9 mouse cellular contexts compared by ENCODE assay signal in genomic region chr3:84595677-84596234, GRCm38 (mm10). TPM values are rescaled to one million over a fixed set of nuclear protein-coding genes. Genes with fewer than 3 reads are reported as not detected.
A peak's percentile ranks its signal among the peaks of the same experiment; 100 is the strongest.
DNase-seq lines count a peak whose midpoint lies in the region; ATAC-seq and TF ChIP-seq lines count a peak whose summit lies in the region.
"Had no signal": no experiment of that assay in that cellular context is flagged by ENCODE, and none has a peak within 500 bp of the region (broad histone marks: within the 10 kb centered on the region; RNA-seq: fewer than 3 reads in every experiment).

No protein-coding gene starts in this region.

- H3K4me3 ChIP-seq in gastrocnemius, adult 2 months: peak overlapping the region; percentile 71
- H3K4me3 ChIP-seq in lung, postnatal 0 days (ENCODE audit: low read depth, low read length): peak overlapping the region; percentile 35; the same call in 1 of the 2 replicates
- peak overlapping the region; percentile 44; the same call in 1 of the 2 replicates for H3K4me3 ChIP-seq in liver, embryonic 15.5 days (replicated peaks)
- H3K4me3 ChIP-seq in stomach, postnatal 0 days (ENCODE audit: low read depth, low read length): no peak overlapping the region; the same call in 1 of the 2 replicates

- H3K4me1 ChIP-seq in lung, postnatal 0 days (ENCODE audit: insufficient read depth, low read depth, low read length): 0 out of 2 replicates have a peak, but pooled peaks cover 4% of the 10 kb centered on the region
- no peaks in the 10 kb centered on the region for H3K4me1 ChIP-seq in liver, embryonic 15.5 days (replicated peaks)
- H3K4me1 ChIP-seq in stomach, postnatal 0 days (replicated peaks; ENCODE audit: control insufficient read depth, insufficient read depth): no peaks in the 10 kb centered on the region

- no peak for ATAC-seq in lung, postnatal 0 days
- ATAC-seq in liver, embryonic 15.5 days (ENCODE audit: insufficient read depth): no peak
- no peak for ATAC-seq in stomach, postnatal 0 days (ENCODE audit: low FRiP score, low TSS enrichment)

- no peaks in the 10 kb centered on the region for H3K36me3 ChIP-seq in lung, postnatal 0 days (ENCODE audit: insufficient read depth, low read length)
- no peaks in the 10 kb centered on the region for H3K36me3 ChIP-seq in liver, embryonic 15.5 days (replicated peaks)
- H3K36me3 ChIP-seq in stomach, postnatal 0 days (ENCODE audit: control insufficient read depth, insufficient read depth, low read length): no peaks in the 10 kb centered on the region

- TF ChIP-seq CTCF in gastrocnemius, adult 2 months (IDR thresholded peaks at IDR 0.05): no peak
- no peak for TF ChIP-seq CTCF in lung, postnatal 0 days (IDR thresholded peaks at IDR 0.05)
- no peak for TF ChIP-seq CTCF in stomach, postnatal 0 days (IDR thresholded peaks at IDR 0.05; ENCODE audit: low read depth)

- H3K27me3 ChIP-seq in lung, postnatal 0 days (replicated peaks; ENCODE audit: insufficient read depth, low read length): no peaks in the 10 kb centered on the region
- H3K27me3 ChIP-seq in liver, embryonic 15.5 days: peaks cover 47% of the 10 kb centered on the region
- no peaks in the 10 kb centered on the region for H3K27me3 ChIP-seq in stomach, postnatal 0 days (ENCODE audit: control insufficient read depth, insufficient read depth, low read length)

- DNase-seq in gastrocnemius, adult 2 months: no peak
- no peak for DNase-seq in gastrocnemius, postnatal 14 days
- no peak for DNase-seq in lung, postnatal 0 days (ENCODE audit: low spot score)
- no peak for DNase-seq in lung, postnatal 14 days
- DNase-seq in stomach, postnatal 0 days (ENCODE audit: low spot score): no peak
- no peak for DNase-seq in ovary, postnatal 10 days (ENCODE audit: low spot score)
- no peak for DNase-seq in layer of hippocampus, adult 9-11 months
- DNase-seq: cerebellum, adult 9-10 months had no signal

- 42% methylated on average over 5 of the region's 5 CpGs for WGBS in lung, postnatal 0 days
- WGBS in liver, embryonic 15.5 days (ENCODE audit: insufficient replicate concordance): 30% methylated on average over 5 of the region's 5 CpGs
- WGBS in stomach, postnatal 0 days: 37% methylated on average over 5 of the region's 5 CpGs

- no peaks in the 10 kb centered on the region for H3K9me3 ChIP-seq in lung, postnatal 0 days (ENCODE audit: low read length)
- H3K9me3 ChIP-seq in liver, embryonic 15.5 days (replicated peaks): no peaks in the 10 kb centered on the region
- no peaks in the 10 kb centered on the region for H3K9me3 ChIP-seq in stomach, postnatal 0 days (ENCODE audit: control insufficient read depth, low read length)

- H3K27ac ChIP-seq in gastrocnemius, adult 2 months: no peak overlapping the region
- H3K27ac ChIP-seq in lung, postnatal 0 days (ENCODE audit: low read length): no peak overlapping the region
- no peak overlapping the region for H3K27ac ChIP-seq in liver, embryonic 15.5 days (replicated peaks)
- H3K27ac ChIP-seq in stomach, postnatal 0 days (replicated peaks): no peak overlapping the region

- TF ChIP-seq EP300 in lung, postnatal 0 days (IDR thresholded peaks at IDR 0.05): no peak
- no peak for TF ChIP-seq EP300 in stomach, postnatal 0 days (optimal IDR thresholded peaks at IDR 0.05)

- peak overlapping the region; percentile 64; the same call in 1 of the 2 replicates for H3K4me2 ChIP-seq in lung, postnatal 0 days (replicated peaks; ENCODE audit: low read depth, low read length)
- peak overlapping the region; percentile 62 for H3K4me2 ChIP-seq in liver, embryonic 15.5 days
- peak overlapping the region; percentile 52 for H3K4me2 ChIP-seq in stomach, postnatal 0 days (replicated peaks; ENCODE audit: low read depth)

- no peak overlapping the region for H3K9ac ChIP-seq in lung, postnatal 0 days (replicated peaks; ENCODE audit: low read depth)
- H3K9ac ChIP-seq in liver, embryonic 15.5 days: no peak overlapping the region
- no peak overlapping the region for H3K9ac ChIP-seq in stomach, postnatal 0 days (ENCODE audit: low read length)

- intact Hi-C loops in gastrocnemius, adult 2 months (cut with DNase I): no loop called here
- intact Hi-C loops in gastrocnemius, postnatal 14 days (cut with DNase I; ENCODE audit: low total_unique reads): no loop called here

RNA-seq across cellular contexts. Expression of gene Tigd4, which starts 2.4 kb away (rescaled TPM):
- total RNA-seq in gastrocnemius, adult 2 months (2021): 10 to 100 TPM in 1 of 2 experiments, 1 to 10 TPM in 1; 6.0 to 18.3 TPM
- 10 to 100 TPM; 11.1 to 14.2 TPM for total RNA-seq in gastrocnemius, postnatal 14 days (2021)
- polyA plus RNA-seq in lung, postnatal 0 days (2015; fragmentation: Nextera tagmentation; extraction: Ambion mirVana): 0.04 and 0.05 TPM in 2 replicates
- polyA plus RNA-seq in liver, embryonic 15.5 days (2015; fragmentation: Nextera tagmentation; extraction: Ambion mirVana): 0.02 and 0.07 TPM in 2 replicates
- 0.15 and 0.21 TPM in 2 replicates for polyA plus RNA-seq in stomach, postnatal 0 days (2015; fragmentation: Nextera tagmentation; extraction: Ambion mirVana)

RNA-seq across cellular contexts. Expression of gene Arfip1, which starts 13.3 kb away (rescaled TPM):
- total RNA-seq in gastrocnemius, adult 2 months (2021): 10 to 100 TPM in 1 of 2 experiments, 1 to 10 TPM in 1; 9.2 to 11.2 TPM
- 10 to 100 TPM; 14.0 to 17.4 TPM for total RNA-seq in gastrocnemius, postnatal 14 days (2021)
- 60.8 and 64.0 TPM in 2 replicates for polyA plus RNA-seq in lung, postnatal 0 days (2015; fragmentation: Nextera tagmentation; extraction: Ambion mirVana)
- polyA plus RNA-seq in liver, embryonic 15.5 days (2015; fragmentation: Nextera tagmentation; extraction: Ambion mirVana): 9.6 and 10.5 TPM in 2 replicates
- polyA plus RNA-seq in stomach, postnatal 0 days (2015; fragmentation: Nextera tagmentation; extraction: Ambion mirVana): 55.8 and 60.9 TPM in 2 replicates
